Mouse (Mus musculus) neural tube, embryonic 13.5 days (tissue): Measurements from ENCODE around the gene Apex2. TPM values are rescaled to one million over a fixed set of nuclear protein-coding genes. Genes with fewer than 3 reads are reported as not detected.
A peak's percentile ranks its signal among the peaks of the same experiment; 100 is the strongest.
"Not testable (repeated sequence)": the region's sequence is repeated elsewhere in the genome, so short reads cannot be mapped to it uniquely, and the experiment has no call there.

Source experiments
- ATAC-seq: fragments of 200-750 bp; cut with Nextera tagmentation; 2 replicates; pipeline ENCODE4 v1.8.0; 2017; ENCODE audit warnings: low read depth, mild to moderate bottlenecking, moderate TSS enrichment, moderate library complexity
- H3K27ac ChIP-seq: fragments of 300-500 bp; sonication (generic); replicated peaks from 2 replicates; pipeline ENCODE4 v1.5.1; 2015; ENCODE audit warnings: moderate library complexity, mild to moderate bottlenecking, inconsistent platforms
- H3K27me3 ChIP-seq: fragments of 300-500 bp; sonication (generic); 2 replicates; pipeline ENCODE4 v1.6.1; 2015; ENCODE audit warnings: mild to moderate bottlenecking, inconsistent platforms
- H3K36me3 ChIP-seq: fragments of 300-500 bp; sonication (generic); 2 replicates; pipeline ENCODE4 v1.6.1; 2015; ENCODE audit warnings: mild to moderate bottlenecking, inconsistent platforms
- H3K4me1 ChIP-seq: fragments of 300-500 bp; sonication (generic); replicated peaks from 2 replicates; pipeline ENCODE4 v1.6.1; 2015; ENCODE audit warnings: inconsistent platforms
- H3K4me2 ChIP-seq: fragments of 300-500 bp; sonication (generic); 2 replicates; pipeline ENCODE4 v1.6.1; 2015; ENCODE audit warnings: inconsistent platforms, mild to moderate bottlenecking, moderate library complexity
- H3K4me3 ChIP-seq: fragments of 300-500 bp; sonication (generic); 2 replicates; pipeline ENCODE4 v1.5.1; 2015; ENCODE audit warnings: mild to moderate bottlenecking, inconsistent platforms
- H3K9ac ChIP-seq: fragments of 300-500 bp; sonication (generic); 2 replicates; pipeline ENCODE4 v1.6.1; 2015; ENCODE audit warnings: moderate library complexity, mild to moderate bottlenecking, inconsistent platforms
- H3K9me3 ChIP-seq: fragments of 300-500 bp; sonication (generic); 2 replicates; pipeline ENCODE4 v1.6.1; 2016; ENCODE audit warnings: inconsistent platforms
- WGBS: fragments of 180-500 bp; shearing (Covaris S2); methylation state at CpG from one replicate; pipeline ENCODE4 v1.1.7; 2015; 5-methylcytosine and 5-hydroxymethylcytosine counted together
- polyA plus RNA-seq: library from polyadenylated mRNA; unstranded; fragments of >200 nt; fragmentation: Nextera tagmentation; extraction: Ambion mirVana; gene quantifications from 2 replicates; pipeline ENCODE4 v1.2.1, GENCODE M21; 2015

Apex2 gene
- polyA plus RNA-seq, 1 experiment from 2014 or later, result 18.2 TPM

DNA sequence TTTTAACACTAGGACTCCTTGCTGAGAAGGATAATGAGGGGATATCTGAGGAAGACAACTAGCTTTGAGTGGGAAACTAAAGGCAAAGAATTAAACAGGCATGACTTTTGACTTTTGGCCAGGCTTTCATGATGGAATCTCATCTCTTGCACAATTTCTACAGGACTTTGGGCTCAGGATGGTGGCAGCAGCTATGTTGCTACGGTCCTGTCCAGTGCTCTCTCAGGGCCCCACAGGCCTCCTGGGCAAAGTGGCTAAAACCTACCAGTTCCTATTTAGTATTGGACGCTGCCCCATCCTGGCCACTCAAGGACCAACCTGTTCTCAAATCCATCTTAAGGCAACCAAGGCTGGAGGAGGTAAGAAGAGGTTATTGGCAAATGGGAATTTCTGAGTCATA lies 37.7 kb downstream of the Apex2 start:
- no peak overlapping the region for H3K9ac ChIP-seq
- H3K4me1 ChIP-seq, result no peaks in the 10 kb centered on the region
- no peak overlapping the region for H3K27ac ChIP-seq
- H3K4me2 ChIP-seq, result no peak overlapping the region
- 92% methylated on average over 2 of the region's 2 CpGs for WGBS
- H3K27me3 ChIP-seq, result peaks cover 13% of the 10 kb centered on the region
- H3K9me3 ChIP-seq, result no peaks in the 10 kb centered on the region
- no peak for ATAC-seq
- no peak overlapping the region for H3K4me3 ChIP-seq
- no peaks in the 10 kb centered on the region for H3K36me3 ChIP-seq

DNA sequence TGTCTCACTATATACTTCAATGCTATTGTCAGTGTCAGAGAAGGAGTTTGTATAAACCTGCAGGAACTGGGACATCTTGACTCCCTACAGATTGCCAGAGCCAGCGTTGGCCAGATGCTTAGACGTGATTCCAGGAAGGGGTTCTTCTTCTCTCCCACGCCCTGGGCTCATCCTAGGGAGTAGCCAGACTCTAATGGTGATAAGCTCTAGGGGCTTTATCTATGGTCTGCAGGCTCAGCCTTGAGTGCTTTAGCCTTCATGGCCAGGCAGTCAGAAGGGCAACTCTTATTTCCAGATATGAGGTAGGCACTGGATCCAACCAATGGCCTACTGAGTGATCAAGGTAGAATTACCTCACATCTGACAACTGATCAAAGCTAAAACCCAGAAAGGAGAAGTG lies 40.0 kb downstream of the Apex2 start:
- H3K9me3 ChIP-seq, result no peaks in the 10 kb centered on the region
- H3K9ac ChIP-seq, result no peak overlapping the region
- H3K27ac ChIP-seq, result no peak overlapping the region
- H3K4me1 ChIP-seq, result no peaks in the 10 kb centered on the region
- no peaks in the 10 kb centered on the region for H3K36me3 ChIP-seq
- H3K4me2 ChIP-seq, result no peak overlapping the region
- H3K27me3 ChIP-seq, result peaks cover 13% of the 10 kb centered on the region
- 87% methylated on average over 3 of the region's 3 CpGs for WGBS
- no peak for ATAC-seq
- no peak overlapping the region for H3K4me3 ChIP-seq

DNA sequence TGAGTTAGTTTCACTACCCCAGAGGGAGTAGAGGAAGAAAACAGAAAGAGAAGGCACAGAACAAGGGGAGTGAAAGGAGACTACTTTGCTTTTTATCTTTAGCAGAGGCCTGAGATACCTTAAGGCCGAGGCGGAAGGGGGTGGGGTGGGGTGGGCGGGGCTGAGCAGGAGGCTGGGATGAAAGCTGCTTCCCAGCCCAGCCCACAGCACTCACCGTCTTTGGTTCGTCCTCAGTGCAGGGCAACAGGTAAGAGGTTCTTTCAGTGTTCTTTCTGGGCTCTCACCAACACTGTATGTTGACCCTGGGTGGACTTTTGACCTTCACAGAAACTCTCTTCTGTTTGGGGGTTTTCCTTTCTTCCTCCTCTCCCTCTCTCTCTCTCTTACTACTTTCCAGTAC lies 42.4 kb downstream of the Apex2 start, which contains the start of gene Alas2:
Gene Alas2 (plus strand): TSS at position 137 of the 400 bp plus-strand sequence.
- Histone ChIP-seq H3K4me2 (no peak within 1 kb of the TSS), H3K27ac (no peak within 1 kb of the TSS), H3K36me3 (no peaks in the 10 kb centered on the region), H3K9ac (no peak within 1 kb of the TSS), H3K9me3 (no peaks in the 10 kb centered on the region), H3K4me1 (no peaks in the 10 kb centered on the region), H3K27me3 (peaks cover 13% of the 10 kb centered on the region), H3K4me3 (no peak within 1 kb of the TSS)
- WGBS, result 54% methylated on average over 5 of the region's 5 CpGs
- no peak for ATAC-seq

DNA sequence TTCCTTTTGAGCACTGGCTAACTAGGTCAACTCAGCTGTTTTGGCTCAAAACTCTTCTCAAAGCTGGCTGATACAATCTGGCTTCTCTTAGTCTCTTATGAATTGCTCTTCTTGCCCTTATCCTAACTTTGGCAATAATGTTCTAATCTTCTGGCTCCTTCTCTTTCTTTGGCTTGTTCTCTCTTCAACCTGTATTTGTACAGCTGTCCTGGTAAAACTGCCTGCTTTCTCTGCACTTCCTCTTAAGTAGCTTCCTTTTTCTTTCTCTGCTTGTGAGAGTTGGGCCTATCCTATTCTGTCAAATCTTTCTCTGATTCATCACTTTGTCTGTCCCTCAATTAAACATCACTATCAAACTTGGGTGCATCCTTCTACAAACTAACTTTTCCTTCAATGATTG lies 48.0 kb downstream of the Apex2 start:
- Histone ChIP-seq H3K27me3 (no peaks in the 10 kb centered on the region), H3K36me3 (no peaks in the 10 kb centered on the region), H3K4me2 (no peak overlapping the region), H3K27ac (no peak overlapping the region), H3K9ac (no peak overlapping the region), H3K9me3 (no peaks in the 10 kb centered on the region), H3K4me1 (no peaks in the 10 kb centered on the region), H3K4me3 (no peak overlapping the region)
- no peak for ATAC-seq

DNA sequence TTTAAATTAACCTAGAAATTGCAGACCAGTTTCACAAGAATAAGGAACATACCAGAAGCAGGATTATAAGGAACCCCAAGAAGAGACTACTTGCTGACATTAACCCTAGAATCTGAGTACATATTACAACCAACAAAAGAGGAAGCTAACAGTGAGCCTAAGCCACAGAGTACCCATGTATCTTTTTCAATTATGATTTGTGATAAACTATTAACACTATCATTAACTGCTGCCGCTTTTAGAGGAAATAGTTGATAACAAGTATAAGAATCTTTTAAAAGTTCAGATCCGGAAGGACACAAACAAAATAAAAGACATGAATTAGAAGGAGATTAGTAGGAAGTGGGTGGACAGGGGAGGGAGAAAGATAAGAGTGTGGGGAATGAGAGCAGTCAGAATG lies 49.6 kb downstream of the Apex2 start:
- 93% methylated on average over 2 of the region's 2 CpGs for WGBS
- H3K4me1 ChIP-seq, result no peaks in the 10 kb centered on the region
- H3K27ac ChIP-seq, result no peak overlapping the region
- H3K27me3 ChIP-seq, result no peaks in the 10 kb centered on the region
- H3K4me2 ChIP-seq, result no peak overlapping the region
- no peaks in the 10 kb centered on the region for H3K9me3 ChIP-seq
- H3K9ac ChIP-seq, result no peak overlapping the region
- no peak overlapping the region for H3K4me3 ChIP-seq
- no peaks in the 10 kb centered on the region for H3K36me3 ChIP-seq
- no peak for ATAC-seq

DNA sequence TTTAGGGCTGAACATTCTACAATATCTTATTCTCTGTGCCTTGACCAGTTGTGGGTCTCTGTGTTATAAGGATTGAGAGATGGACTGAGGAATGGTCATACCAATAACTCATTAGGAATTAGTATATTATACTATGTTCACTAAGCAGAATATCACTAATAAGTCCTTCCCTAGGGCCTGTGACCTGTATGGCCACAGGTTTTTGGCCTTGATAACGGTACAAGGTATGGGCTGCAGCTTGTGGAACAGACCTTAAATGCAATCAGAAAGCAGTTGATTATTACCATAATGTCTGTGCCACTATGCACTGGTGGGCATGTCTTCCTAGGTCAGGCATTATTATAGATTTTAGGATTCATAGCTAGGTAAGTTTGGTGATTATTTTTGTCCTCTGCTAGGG lies 73.2 kb downstream of the Apex2 start:
- Histone ChIP-seq H3K4me1 (no peaks in the 10 kb centered on the region), H3K4me3 (no peak overlapping the region), H3K27me3 (no peaks in the 10 kb centered on the region; the same call in 1 of the 2 replicates), H3K9me3 (no peaks in the 10 kb centered on the region), H3K4me2 (no peak overlapping the region), H3K9ac (no peak overlapping the region), H3K27ac (no peak overlapping the region), H3K36me3 (no peaks in the 10 kb centered on the region)
- ATAC-seq, result no peak
- WGBS, result 97% methylated on average over 1 of the region's 1 CpGs

DNA sequence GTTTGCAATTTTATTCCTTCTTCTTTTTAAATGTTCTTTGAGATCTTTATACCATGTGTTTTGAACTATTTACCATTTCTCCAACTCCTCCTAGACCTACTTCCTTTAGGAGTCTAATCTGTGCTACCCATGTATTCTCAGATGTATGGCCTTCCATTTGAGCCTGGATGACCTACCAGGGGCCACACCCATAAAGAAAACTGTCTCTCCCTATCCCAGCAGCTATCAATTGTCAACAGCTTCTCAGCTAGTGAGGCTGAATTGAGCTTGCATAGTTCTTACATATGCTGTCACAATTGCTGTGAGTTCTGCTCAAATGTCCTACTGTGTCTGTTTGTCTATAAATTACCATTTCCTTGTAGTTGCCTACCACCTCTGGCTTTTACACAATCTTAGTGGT lies 73.7 kb downstream of the Apex2 start:
- Histone ChIP-seq H3K9ac (no peak overlapping the region), H3K27ac (no peak overlapping the region), H3K4me3 (no peak overlapping the region), H3K4me2 (no peak overlapping the region), H3K4me1 (no peaks in the 10 kb centered on the region), H3K9me3 (no peaks in the 10 kb centered on the region), H3K36me3 (no peaks in the 10 kb centered on the region), H3K27me3 (no peaks in the 10 kb centered on the region; the same call in 1 of the 2 replicates)
- no peak for ATAC-seq

DNA sequence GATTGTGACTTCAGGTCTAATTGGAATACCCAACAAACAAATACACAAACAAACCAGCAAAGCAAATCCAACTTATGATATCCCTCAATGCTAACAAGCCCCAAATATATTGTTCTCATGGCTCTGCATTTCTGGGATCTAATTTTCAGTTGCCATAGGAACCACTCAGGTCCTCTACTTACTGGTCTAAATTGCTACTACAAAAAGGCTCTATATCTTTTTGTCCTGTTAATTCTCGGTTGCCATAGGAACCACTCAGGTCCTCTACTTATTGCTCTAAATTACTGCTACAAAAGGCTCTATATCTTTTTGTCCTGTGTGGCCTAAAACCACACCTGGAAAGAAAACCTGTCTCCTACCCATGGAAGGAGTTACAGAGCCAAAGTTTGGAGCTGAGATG lies 75.5 kb downstream of the Apex2 start:
- Histone ChIP-seq H3K4me1 (no peaks in the 10 kb centered on the region), H3K9ac (no peak overlapping the region), H3K4me3 (no peak overlapping the region), H3K27me3 (no peaks in the 10 kb centered on the region; the same call in 1 of the 2 replicates), H3K9me3 (no peaks in the 10 kb centered on the region), H3K4me2 (no peak overlapping the region), H3K27ac (no peak overlapping the region), H3K36me3 (no peaks in the 10 kb centered on the region)
- 76% methylated on average over 1 of the region's 1 CpGs for WGBS
- no peak for ATAC-seq

DNA sequence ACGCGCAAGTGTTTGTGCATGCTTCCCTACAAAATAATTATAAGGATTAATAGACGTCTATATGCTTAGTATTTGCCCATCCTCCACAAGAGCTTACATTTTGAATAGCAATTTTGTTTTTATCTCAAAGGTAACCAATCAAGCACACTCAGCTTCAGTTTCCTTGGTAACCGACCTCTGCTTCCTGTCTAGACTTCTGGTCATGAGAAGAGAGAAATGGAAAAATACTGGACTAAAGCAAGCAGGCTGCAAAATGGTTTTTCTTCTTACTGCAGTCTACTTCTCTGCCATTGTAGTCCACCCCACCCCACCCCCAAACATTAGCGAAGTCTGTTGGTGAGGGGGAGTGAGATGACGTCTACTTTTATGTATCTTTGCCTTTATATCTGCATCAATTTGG lies 78.4 kb downstream of the Apex2 start:
- Histone ChIP-seq H3K4me1 (no peaks in the 10 kb centered on the region), H3K27me3 (no peaks in the 10 kb centered on the region; the same call in 1 of the 2 replicates), H3K4me2 (no peak overlapping the region), H3K9me3 (no peaks in the 10 kb centered on the region), H3K4me3 (no peak overlapping the region), H3K36me3 (no peaks in the 10 kb centered on the region), H3K9ac (no peak overlapping the region), H3K27ac (0 out of 2 replicates have a peak overlapping the region, but pooled peaks have one; percentile 5)
- ATAC-seq, result no peak
- 87% methylated on average over 6 of the region's 6 CpGs for WGBS

DNA sequence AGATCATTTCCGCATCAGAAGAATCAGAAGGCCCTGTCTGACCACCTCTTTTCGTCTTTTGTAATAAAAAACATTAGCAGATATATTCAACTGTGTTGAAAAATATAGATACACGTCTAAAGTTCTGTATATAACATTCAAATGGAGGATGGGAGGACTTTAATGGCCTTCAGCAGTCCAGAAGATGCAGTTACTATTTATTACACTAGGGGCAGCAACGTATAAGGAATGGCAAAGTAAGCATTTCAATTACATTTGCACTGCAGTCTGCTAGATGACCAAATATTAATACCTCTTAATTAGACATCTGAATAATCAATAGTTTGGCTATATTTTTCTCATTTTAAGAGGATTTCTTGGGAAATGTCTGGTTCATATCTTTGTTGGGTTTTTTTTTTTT lies 79.0 kb downstream of the Apex2 start:
- Histone ChIP-seq H3K4me1 (no peaks in the 10 kb centered on the region), H3K27ac (no peak overlapping the region), H3K27me3 (no peaks in the 10 kb centered on the region; the same call in 1 of the 2 replicates), H3K4me3 (no peak overlapping the region), H3K9ac (no peak overlapping the region), H3K36me3 (no peaks in the 10 kb centered on the region), H3K9me3 (no peaks in the 10 kb centered on the region), H3K4me2 (no peak overlapping the region)
- WGBS, result 52% methylated on average over 4 of the region's 4 CpGs
- no peak for ATAC-seq

DNA sequence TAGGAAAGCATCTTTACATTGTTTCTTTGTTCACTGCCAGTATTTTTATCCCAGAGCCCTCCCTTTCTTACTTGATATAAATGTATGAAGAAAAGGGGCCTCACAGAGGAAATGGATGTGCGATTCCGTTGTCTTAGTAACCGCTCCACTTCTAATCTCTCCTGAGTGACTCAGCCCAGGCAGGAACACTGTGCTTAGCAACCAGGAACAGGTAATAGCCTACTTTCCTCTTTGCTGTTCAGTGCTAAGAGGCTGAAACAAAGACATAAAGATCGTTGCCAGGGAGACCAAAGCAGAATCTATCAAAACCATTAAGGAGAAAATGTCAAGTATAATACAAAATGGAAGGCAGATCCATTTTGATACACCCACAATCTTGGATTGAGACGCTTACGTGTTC lies 81.0 kb downstream of the Apex2 start:
- ATAC-seq, result peak; percentile 74; the same call in 1 of the 2 replicates
- Histone ChIP-seq H3K27ac (no peak overlapping the region), H3K4me3 (no peak overlapping the region), H3K27me3 (no peaks in the 10 kb centered on the region; the same call in 1 of the 2 replicates), H3K4me2 (no peak overlapping the region), H3K9ac (no peak overlapping the region), H3K9me3 (no peaks in the 10 kb centered on the region), H3K36me3 (no peaks in the 10 kb centered on the region), H3K4me1 (no peaks in the 10 kb centered on the region)
- 81% methylated on average over 6 of the region's 6 CpGs for WGBS

DNA sequence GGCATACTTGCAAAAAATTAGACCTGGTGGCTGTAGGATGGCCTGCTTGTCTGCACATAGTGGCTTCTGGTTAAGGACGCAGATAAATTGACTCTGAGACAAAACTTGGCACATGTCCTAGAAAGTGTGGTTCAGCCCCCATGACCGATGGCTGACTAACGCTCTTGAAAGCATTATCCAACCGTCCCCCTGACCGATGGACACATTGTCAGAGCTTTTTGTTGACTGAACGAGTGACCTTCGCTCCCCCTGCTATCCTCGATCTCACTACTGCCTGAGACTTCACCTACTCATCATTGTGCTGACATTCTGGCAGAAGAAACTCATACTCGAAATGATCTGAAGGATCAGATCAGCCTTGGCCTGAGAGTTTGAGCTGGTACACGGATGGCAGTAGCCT lies 101.9 kb downstream of the Apex2 start:
- not testable (repeated sequence) for H3K27ac ChIP-seq, H3K27me3 ChIP-seq, H3K4me2 ChIP-seq, H3K4me1 ChIP-seq, H3K9me3 ChIP-seq, H3K4me3 ChIP-seq, H3K36me3 ChIP-seq, H3K9ac ChIP-seq, ATAC-seq
- WGBS, result 70% methylated on average over 1 of the region's 10 CpGs

DNA sequence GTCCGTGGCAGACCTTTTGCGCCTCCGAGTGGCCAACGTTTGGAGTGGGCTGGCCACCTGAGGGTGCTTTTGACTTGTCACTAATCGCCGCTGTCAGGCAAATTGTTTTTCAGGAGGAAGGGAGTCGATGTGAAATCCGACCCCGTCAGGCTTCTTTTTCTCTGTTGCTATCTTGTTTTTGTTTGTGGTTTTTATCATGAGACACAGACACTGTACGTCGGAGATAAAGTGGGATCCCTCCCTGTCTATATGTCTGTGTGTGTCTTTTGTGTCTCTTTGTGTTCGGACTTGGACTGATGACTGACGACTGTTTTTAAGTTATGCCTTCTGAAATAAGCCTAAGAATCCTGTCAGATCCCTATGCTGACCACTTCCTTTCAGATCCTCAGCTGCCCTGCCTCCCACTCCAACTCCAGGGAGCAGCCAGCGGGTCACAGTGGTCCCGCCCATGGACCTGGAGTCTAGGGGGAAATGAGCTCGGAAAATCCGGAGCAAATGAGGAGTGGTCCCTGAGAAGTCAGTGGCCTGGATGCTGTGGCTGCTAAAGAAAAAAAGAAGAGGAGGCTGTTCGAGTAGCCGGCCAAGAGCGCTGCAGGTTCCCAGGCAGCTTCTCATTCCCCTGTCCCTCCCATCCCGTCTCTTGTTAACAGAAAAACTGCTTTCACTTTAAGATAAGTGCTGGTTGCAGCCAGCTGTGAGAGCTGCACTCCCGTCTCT lies 103.2 kb downstream of the Apex2 start:
- not testable (repeated sequence) for ATAC-seq, H3K4me3 ChIP-seq, H3K9ac ChIP-seq, H3K4me1 ChIP-seq, H3K27me3 ChIP-seq, H3K27ac ChIP-seq, H3K36me3 ChIP-seq, H3K9me3 ChIP-seq, H3K4me2 ChIP-seq
- 69% methylated on average over 10 of the region's 22 CpGs for WGBS
